Mouse (Mus musculus) ovary, postnatal 36 days (tissue): ENCODE results near the gene Zfp688.
"Not testable (repeated sequence)": the region's sequence is repeated elsewhere in the genome, so short reads cannot be mapped to it uniquely, and the experiment has no call there.

Experiments
- DNase-seq: peaks from one replicate; pipeline ENCODE4 v3.0.0; 2022; ENCODE audit warnings: low spot score, mixed read lengths

The Zfp688 gene

GRCm38 (mm10) chr7:127406002-127406987, 15.6 kb downstream of the Zfp688 start, which contains the start of gene Zfp764:
TSS of gene Zfp764 (minus strand) at chr7:127406822.
- peak; percentile 78 for DNase-seq

- DNase-seq, result not testable (repeated sequence)
Measured at GRCm38 (mm10) chr7:127404101-127404500, 17.8 kb downstream of the Zfp688 start.

- DNase-seq, result no peak
Measured at GRCm38 (mm10) chr7:127402980-127403379, 18.9 kb downstream of the Zfp688 start.

GRCm38 (mm10) chr7:127400355-127400754, 21.5 kb downstream of the Zfp688 start:
- no peak for DNase-seq

DNA sequence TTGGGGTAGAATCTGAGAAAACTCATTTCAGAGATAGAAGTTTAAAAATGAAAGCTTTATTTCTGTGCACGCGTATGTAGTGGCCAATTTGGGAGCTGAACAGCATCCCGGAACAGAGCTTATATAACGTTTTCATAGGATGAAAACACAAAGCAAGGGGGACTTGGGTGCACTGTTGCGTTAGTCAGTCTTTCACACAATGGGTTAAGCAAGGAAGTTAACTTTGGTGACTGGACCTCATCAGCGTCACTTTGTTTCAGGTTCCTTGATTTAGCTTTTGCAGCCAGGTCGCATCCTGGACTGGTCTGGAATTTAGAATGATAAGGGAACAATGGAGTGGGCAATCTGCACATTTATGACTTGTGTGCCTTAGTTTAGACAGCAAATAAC, 27.9 kb downstream of the Zfp688 start:
- no peak for DNase-seq

- peak; percentile 91 for DNase-seq
Measured at GRCm38 (mm10) chr7:127393157-127393943, 28.5 kb downstream of the Zfp688 start, which contains the start of gene E430018J23Rik. TSS of gene E430018J23Rik (minus strand) at chr7:127393629.

GRCm38 (mm10) chr7:127392251-127392824, 29.5 kb downstream of the Zfp688 start:
- no peak for DNase-seq

DNA sequence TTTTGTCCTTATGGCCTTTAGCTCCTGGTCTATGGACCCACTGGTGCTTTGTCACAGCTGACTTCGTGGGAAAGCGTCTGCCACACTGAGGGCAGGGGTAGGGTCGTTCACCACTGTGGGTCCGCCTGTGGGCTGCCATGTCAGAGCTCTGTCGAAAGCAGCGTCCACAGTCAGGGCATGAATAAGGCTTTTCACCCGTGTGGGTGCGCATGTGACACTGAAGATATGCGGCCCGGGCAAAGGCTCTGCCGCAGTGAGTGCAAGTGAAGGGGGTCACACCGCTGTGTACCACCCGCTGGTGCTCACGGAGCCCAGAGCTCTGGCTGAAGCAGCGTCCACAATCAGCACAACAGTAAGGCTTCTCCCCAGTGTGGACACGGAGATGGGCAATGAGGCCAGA, 30.3 kb downstream of the Zfp688 start:
- DNase-seq, result no peak

GRCm38 (mm10) chr7:127390306-127390705, 31.6 kb downstream of the Zfp688 start:
- no peak for DNase-seq

DNA sequence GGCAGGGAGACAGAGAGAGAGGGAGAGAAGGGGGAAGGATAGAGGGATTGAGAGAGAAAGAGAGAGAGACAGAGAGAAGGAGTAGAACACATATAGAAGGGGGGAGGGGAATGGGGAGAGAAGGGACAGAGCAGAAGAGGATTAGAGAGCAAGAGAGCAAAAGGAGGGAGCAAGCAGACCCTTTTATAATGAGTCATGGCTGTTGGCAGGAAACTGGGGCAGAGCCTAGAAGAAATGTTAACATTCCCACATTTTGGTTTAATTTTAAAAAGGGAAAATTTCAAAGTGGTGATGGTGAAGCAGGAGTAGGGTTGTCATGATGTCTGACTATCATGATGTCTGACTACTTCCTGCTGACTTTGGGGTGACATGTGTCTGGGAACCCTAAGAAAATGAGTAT, 33.7 kb downstream of the Zfp688 start:
- DNase-seq, result not testable (repeated sequence)

DNA sequence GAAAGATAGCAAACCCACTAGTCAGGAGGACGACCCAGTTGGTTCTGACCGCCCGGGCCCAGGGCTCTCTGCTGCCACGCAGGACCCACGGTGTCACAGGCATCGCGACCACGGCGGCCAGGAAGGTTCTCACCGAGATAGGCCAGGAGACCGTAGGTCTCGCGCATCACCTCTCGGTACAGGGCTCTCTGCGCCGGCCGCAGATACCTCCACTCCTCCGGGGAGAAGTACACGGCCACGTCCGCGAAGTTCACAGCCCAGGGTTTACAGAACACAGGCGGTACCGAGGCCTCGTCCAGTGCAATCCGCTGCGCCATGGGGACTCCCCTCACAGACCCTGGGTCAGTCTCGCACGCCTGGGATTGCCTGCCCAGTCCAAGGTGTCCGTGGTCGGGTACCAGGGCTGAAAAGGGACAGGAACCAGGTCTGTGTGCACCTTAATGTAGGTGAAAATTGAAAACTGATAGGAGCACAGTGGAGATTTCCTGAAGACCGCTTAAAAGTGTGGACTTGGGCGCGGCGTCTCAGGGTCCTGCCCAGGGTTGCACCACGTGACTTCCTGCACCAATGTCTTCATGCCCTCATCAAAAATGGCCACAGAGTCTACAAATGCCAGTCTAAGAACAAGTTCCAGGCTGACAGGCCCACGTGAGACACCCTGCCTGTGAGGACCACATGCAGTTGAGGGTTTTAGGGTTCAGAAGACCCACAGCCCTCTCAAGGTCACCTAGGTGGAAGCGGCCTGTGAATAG, 35.1 kb downstream of the Zfp688 start, which contains the start of gene 9130019O22Rik:
Gene 9130019O22Rik (minus strand): TSS at position 526 of the 752 bp plus-strand sequence.
- peak; percentile 77 for DNase-seq

DNA sequence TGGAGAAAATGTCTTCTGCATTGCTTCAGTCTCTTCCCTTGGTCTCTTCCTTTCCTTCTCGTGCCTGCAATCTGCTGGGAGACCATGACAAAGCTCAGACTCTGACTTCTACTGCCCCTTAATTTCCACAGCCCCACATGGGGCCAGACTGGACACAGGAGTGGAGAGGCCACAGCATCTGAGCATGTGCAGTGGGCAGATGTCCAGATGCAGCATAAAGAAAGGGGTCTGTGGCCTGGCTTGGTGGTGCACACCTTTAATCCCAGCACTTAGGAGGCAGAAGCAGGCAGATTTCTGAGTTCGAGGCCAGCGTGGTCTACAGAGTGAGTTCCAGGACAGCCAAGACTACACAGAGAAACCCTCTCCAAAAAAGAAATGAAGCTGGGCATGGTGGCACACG, 36.3 kb downstream of the Zfp688 start:
- not testable (repeated sequence) for DNase-seq

- no peak for DNase-seq
Measured at GRCm38 (mm10) chr7:127378310-127378921, 43.5 kb downstream of the Zfp688 start.

GRCm38 (mm10) chr7:127375271-127376245, 46.3 kb downstream of the Zfp688 start, which contains the start of gene Zfp747:
TSS of gene Zfp747 (minus strand) at chr7:127376050.
- peak; percentile 84 for DNase-seq

DNA sequence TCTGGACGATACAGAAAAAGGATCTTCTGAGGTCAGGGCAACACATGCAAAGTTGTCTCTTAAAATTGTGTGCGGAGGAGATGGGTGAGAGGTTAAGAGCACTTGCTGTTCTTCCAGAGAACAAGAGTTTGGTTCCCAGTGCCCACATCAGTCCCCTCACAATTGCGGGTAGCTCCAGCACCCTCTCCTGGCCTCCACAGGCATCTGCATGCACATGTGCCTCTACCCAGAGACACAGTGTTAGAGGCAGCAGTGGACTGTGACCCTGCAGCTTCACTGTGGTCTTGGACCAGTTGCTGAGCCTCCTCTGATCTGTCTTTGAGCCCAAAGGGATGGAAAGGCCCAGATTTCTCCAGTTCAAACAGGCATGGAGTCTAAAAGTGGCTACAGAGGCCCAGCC, 50.0 kb downstream of the Zfp688 start:
- not testable (repeated sequence) for DNase-seq

DNA sequence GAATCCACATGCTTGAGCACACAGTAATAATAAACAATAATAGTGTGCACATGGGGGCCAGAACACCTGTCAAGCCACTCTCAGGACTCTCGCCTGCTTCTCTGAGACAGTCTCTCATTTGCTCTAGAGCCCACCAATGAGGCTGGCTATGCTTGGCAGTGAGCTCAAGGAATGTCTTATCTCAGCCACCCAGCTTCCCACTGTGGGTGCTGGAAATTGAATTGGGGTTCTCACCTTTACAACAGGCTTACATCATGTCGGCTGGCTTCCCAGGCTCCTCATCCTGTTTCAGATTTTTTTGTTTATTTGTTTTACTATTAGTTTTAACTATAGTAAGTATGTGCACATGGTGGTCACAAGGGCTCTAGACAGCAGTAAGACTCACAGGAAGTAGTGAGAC, 50.7 kb downstream of the Zfp688 start:
- DNase-seq, result no peak
